Mouse (Mus musculus): Measurements from ENCODE around the gene Arx. TPM values are rescaled to one million over a fixed set of nuclear protein-coding genes. Genes with fewer than 3 reads are reported as not detected.

Arx gene
- polyA plus RNA-seq, 1 experiment from 2014 or later = 0.59 TPM

- H3K27me3 ChIP-seq (replicated peaks; ENCODE audit: control insufficient read depth, insufficient read depth, low read length) = peaks cover 37% of the 10 kb centered on the region
- no peaks in the 10 kb centered on the region for H3K36me3 ChIP-seq (ENCODE audit: control insufficient read depth, insufficient read depth, low read length)
- H3K27ac ChIP-seq (ENCODE audit: low read depth, low read length) = no peak overlapping the region
- no peak for ATAC-seq
- H3K4me1 ChIP-seq (ENCODE audit: control insufficient read depth, insufficient read depth, low read depth, low read length) = no peaks in the 10 kb centered on the region; the same call in 1 of the 2 replicates
- H3K9me3 ChIP-seq (ENCODE audit: control insufficient read depth, low read length) = peaks cover 2% of the 10 kb centered on the region; the same call in 1 of the 2 replicates
- no peak overlapping the region for H3K9ac ChIP-seq (ENCODE audit: low read depth, low read length)
- H3K4me3 ChIP-seq (ENCODE audit: low read length) = no peak overlapping the region
- no peak overlapping the region for H3K4me2 ChIP-seq (ENCODE audit: low read length)
- 15% methylated on average over 7 of the region's 7 CpGs for WGBS
These were observed 15.6 kb downstream of the Arx start for GRCm38 (mm10) chrX:93301798-93302197.

DNA sequence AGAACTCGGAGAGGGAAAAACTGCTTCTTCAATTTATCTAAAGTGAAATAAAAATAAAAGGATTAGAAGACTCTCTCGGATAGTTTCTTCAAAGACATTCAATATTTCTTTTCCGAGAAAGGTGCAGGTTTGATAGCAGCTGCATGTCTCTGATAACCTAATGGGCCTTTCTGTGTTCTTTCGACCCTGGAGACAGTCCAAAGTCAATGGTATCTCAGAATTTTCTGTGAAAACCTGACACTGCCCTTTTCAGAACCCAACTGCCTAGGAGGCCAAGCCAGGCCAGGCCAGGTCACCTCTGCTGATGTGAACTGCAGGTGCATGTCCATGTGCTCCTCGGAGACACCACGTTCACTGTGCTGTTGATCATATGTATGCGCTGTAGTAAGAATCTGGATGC is 19.5 kb downstream of the Arx start:
- Histone ChIP-seq H3K36me3 (ENCODE audit: control insufficient read depth, insufficient read depth, low read length) (no peaks in the 10 kb centered on the region), H3K9me3 (ENCODE audit: control insufficient read depth, low read length) (no peaks in the 10 kb centered on the region), H3K4me1 (ENCODE audit: control insufficient read depth, insufficient read depth, low read depth, low read length) (no peaks in the 10 kb centered on the region), H3K4me3 (ENCODE audit: low read length) (no peak overlapping the region), H3K9ac (ENCODE audit: low read depth, low read length) (no peak overlapping the region), H3K27ac (ENCODE audit: low read depth, low read length) (no peak overlapping the region), H3K27me3 (replicated peaks; ENCODE audit: control insufficient read depth, insufficient read depth, low read length) (peaks cover 17% of the 10 kb centered on the region), H3K4me2 (ENCODE audit: low read length) (no peak overlapping the region)
- no peak for ATAC-seq
- WGBS = 94% methylated on average over 7 of the region's 7 CpGs

DNA sequence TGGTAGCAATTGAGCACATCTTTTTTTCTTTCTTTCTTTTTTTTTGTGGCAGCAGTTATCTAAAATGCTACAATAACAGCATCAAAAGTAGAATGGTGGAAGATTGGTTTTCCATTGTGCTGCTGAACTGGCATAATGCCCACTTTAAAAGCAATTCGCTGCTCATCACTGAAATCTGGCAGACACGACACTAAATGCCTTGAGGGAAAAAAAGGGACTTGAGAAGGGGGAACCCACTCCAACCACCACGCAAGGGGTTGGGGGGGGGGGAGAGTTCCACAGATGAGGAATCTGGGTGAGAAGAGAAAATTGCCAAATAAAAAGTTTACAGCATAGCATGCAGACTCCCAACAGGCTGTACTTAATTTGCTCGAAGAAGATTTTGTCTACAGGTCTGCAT is 31.3 kb downstream of the Arx start:
- ATAC-seq = no peak
- H3K9me3 ChIP-seq (ENCODE audit: control insufficient read depth, low read length) = no peaks in the 10 kb centered on the region
- WGBS = 40% methylated on average over 4 of the region's 4 CpGs

GRCm38 (mm10) chrX:93319979-93320378 is 33.7 kb downstream of the Arx start:
- no peak for ATAC-seq
- Histone ChIP-seq H3K36me3 (ENCODE audit: control insufficient read depth, insufficient read depth, low read length) (no peaks in the 10 kb centered on the region), H3K4me2 (ENCODE audit: low read length) (no peak overlapping the region), H3K9ac (ENCODE audit: low read depth, low read length) (no peak overlapping the region), H3K27ac (ENCODE audit: low read depth, low read length) (no peak overlapping the region), H3K27me3 (replicated peaks; ENCODE audit: control insufficient read depth, insufficient read depth, low read length) (no peaks in the 10 kb centered on the region), H3K9me3 (ENCODE audit: control insufficient read depth, low read length) (no peaks in the 10 kb centered on the region), H3K4me1 (ENCODE audit: control insufficient read depth, insufficient read depth, low read depth, low read length) (no peaks in the 10 kb centered on the region), H3K4me3 (ENCODE audit: low read length) (no peak overlapping the region)
- 84% methylated on average over 2 of the region's 2 CpGs for WGBS

More for the DNA sequence above, 31.3 kb downstream of the Arx start:
- Histone ChIP-seq H3K27ac (ENCODE audit: low read depth, low read length) (no peak overlapping the region), H3K4me2 (ENCODE audit: low read length) (no peak overlapping the region), H3K4me1 (ENCODE audit: control insufficient read depth, insufficient read depth, low read depth, low read length) (no peaks in the 10 kb centered on the region), H3K4me3 (ENCODE audit: low read length) (no peak overlapping the region), H3K36me3 (ENCODE audit: control insufficient read depth, insufficient read depth, low read length) (no peaks in the 10 kb centered on the region), H3K27me3 (replicated peaks; ENCODE audit: control insufficient read depth, insufficient read depth, low read length) (no peaks in the 10 kb centered on the region), H3K9ac (ENCODE audit: low read depth, low read length) (no peak overlapping the region)

GRCm38 (mm10) chrX:93321336-93321735 is 35.1 kb downstream of the Arx start:
- no peak overlapping the region for H3K4me3 ChIP-seq (ENCODE audit: low read length)
- no peak for ATAC-seq
- H3K9ac ChIP-seq (ENCODE audit: low read depth, low read length) = no peak overlapping the region
- H3K27ac ChIP-seq (ENCODE audit: low read depth, low read length) = no peak overlapping the region
- WGBS = 81% methylated on average over 1 of the region's 1 CpGs
- no peaks in the 10 kb centered on the region for H3K9me3 ChIP-seq (ENCODE audit: control insufficient read depth, low read length)
- no peaks in the 10 kb centered on the region for H3K4me1 ChIP-seq (ENCODE audit: control insufficient read depth, insufficient read depth, low read depth, low read length)
- no peaks in the 10 kb centered on the region for H3K36me3 ChIP-seq (ENCODE audit: control insufficient read depth, insufficient read depth, low read length)
- H3K27me3 ChIP-seq (replicated peaks; ENCODE audit: control insufficient read depth, insufficient read depth, low read length) = no peaks in the 10 kb centered on the region
- no peak overlapping the region for H3K4me2 ChIP-seq (ENCODE audit: low read length)

Data from hindbrain, embryonic 16.5 days (tissue).